Mouse (Mus musculus) left cerebral cortex, adult 2 months (tissue): Measurements from ENCODE around the gene Syt5. TPM values are rescaled to one million over a fixed set of nuclear protein-coding genes. Genes with fewer than 3 reads are reported as not detected.

ENCODE experiments used
- DNase-seq, 2 experiments: peaks; one replicate each; pipeline ENCODE4 v3.0.0; 2021 to 2022; ENCODE audit warnings: low spot score in 2 of 2, mixed read lengths in 1 of 2; ENCODE audit errors: extremely low spot score in 1 of 2
- H3K27ac ChIP-seq: fragments of 200-600 bp; 2 replicates; pipeline ENCODE4 v1.8.1; 2022
- H3K4me3 ChIP-seq: fragments of 200-600 bp; 2 replicates; pipeline ENCODE4 v1.8.1; 2022
- CTCF ChIP-seq: fragments of 200-600 bp; IDR thresholded peaks from 2 replicates; pipeline ENCODE4 v1.8.1; 2022; ENCODE audit warnings: antibody characterized with exemption, mild to moderate bottlenecking, moderate library complexity
- intact Hi-C: fragments of 180-260 bp; cut with DNase I; formaldehyde crosslinking; loops from one replicate; pipeline ENCODE4 v1.15.1; 2025
- microRNA-seq, 2 experiments: library from miRNA; unstranded; fragments of <30 nt; microRNA quantifications; one replicate each; pipeline ENCODE4 v1.2.0; 2021
- total RNA-seq, 2 experiments: library from RNA; stranded (reverse); gene quantifications; 2 replicates each; pipeline ENCODE4 v1.2.3; 2021

The Syt5 gene
- total RNA-seq, 2 experiments from 2014 or later: 270 to 272 TPM

GRCm38 (mm10) chr7:4493991-4494390 lies 53.4 kb downstream of the Syt5 start:
- no peak overlapping the region for H3K4me3 ChIP-seq
- TF ChIP-seq CTCF: no peak
- no peak for DNase-seq
- intact Hi-C loops: no loop called here
- H3K27ac ChIP-seq: no peak overlapping the region

DNA sequence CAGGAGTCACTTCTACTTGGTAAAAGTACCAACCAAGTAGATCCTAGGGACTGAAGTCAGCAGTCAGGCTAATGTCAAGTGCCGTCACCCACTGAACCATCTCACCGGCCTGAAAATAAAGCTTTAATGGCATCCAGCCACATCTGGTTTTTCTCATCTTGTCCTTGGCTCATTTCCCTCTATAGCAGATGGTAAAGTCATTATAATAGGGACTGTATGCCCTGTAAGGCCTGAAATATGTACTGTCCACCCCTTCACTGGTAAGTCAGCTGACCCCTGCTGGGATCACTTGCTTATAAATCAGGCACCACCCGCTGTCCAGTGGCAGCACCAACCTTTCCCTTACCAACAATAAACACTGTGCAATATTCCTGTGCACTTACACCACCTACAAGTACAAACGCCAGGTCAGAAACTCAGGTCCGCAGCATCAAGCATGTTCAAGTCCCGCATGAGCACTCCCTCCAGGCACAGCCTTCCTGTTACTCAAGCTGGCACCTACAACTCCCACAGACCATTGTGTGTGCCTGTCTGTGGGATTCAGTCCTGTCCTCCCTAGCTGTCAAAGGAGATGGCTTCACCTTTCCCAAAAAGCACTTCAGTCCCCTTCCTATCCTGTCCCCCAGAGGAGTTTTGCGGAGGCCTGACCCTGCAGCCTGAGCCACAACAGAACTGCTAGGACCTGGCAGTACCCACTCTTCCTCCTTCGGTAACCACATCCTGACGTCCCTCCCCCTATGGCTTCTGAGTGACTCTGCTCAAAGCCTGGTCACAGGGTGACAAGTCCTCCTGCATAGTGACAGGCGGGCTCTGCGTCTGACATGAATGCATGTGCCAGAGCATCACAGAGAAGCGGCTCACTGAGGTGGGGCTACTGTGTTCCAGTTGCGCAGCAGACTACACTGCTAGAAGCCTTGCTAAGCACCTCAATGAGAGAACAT lies 54.8 kb downstream of the Syt5 start:
- intact Hi-C loops: no loop called here
- no peak overlapping the region for H3K27ac ChIP-seq
- no peak for TF ChIP-seq CTCF

GRCm38 (mm10) chr7:4491308-4491707 lies 56.0 kb downstream of the Syt5 start:
- no peak overlapping the region for H3K27ac ChIP-seq
- H3K4me3 ChIP-seq: no peak overlapping the region
- TF ChIP-seq CTCF: no peak
- intact Hi-C loops: no loop called here
- no peak for DNase-seq

More for the DNA sequence above, 54.8 kb downstream of the Syt5 start:
- no peak for DNase-seq
- H3K4me3 ChIP-seq: no peak overlapping the region

Small RNAs within 50 kb of the gene (microRNA-seq; reads per million reads assigned to microRNA genes)
- gene Gm23577: 0 reads per million in 2 experiments

Other genes starting within 250 kb of the Syt5 start
- not detected for gene Ncr1, start 209.8 kb downstream of the Syt5 start, total RNA-seq
- gene Gp6, start 149.8 kb downstream of the Syt5 start, total RNA-seq: under 1 TPM in 1 of 2 experiments, not detected in 1; 0.05 TPM
- 10 to 100 TPM; 25.1 to 29.3 TPM for gene Rdh13, start 101.9 kb downstream of the Syt5 start, total RNA-seq
- gene Eps8l1, start 86.9 kb downstream of the Syt5 start, total RNA-seq: 1 to 10 TPM; 5.3 to 5.4 TPM
- 100 to 1,000 TPM; 173 to 177 TPM for gene Ppp1r12c, start 45.9 kb downstream of the Syt5 start, total RNA-seq
- gene Tnnt1, start 31.2 kb downstream of the Syt5 start, total RNA-seq: 1 to 10 TPM; 7.4 to 9.2 TPM
- under 1 TPM; 0.84 to 0.96 TPM for gene Tnni3, start 23.3 kb downstream of the Syt5 start, total RNA-seq
- under 1 TPM; 0.20 to 0.49 TPM for gene Dnaaf3, start 15.1 kb downstream of the Syt5 start, total RNA-seq
- gene Ptprh, start 56.5 kb upstream of the Syt5 start, total RNA-seq: under 1 TPM; 0.35 to 0.43 TPM
- gene Tmem86b, start 83.9 kb upstream of the Syt5 start, total RNA-seq: 10 to 100 TPM; 15.4 to 20.8 TPM
- 100 to 1,000 TPM; 144 to 151 TPM for gene Ppp6r1, start 111.5 kb upstream of the Syt5 start, total RNA-seq
- gene Hspbp1, start 137.5 kb upstream of the Syt5 start, total RNA-seq: 100 to 1,000 TPM in 1 of 2 experiments, 10 to 100 TPM in 1; 99.9 to 102 TPM
- 100 to 1,000 TPM; 425 to 440 TPM for gene Brsk1, start 143.1 kb upstream of the Syt5 start, total RNA-seq
- gene Tmem150b, start 177.7 kb upstream of the Syt5 start, total RNA-seq: not detected
- 10 to 100 TPM; 23.8 to 31.1 TPM for gene Kmt5c, start 192.6 kb upstream of the Syt5 start, total RNA-seq
- gene Cox6b2, start 205.6 kb upstream of the Syt5 start, total RNA-seq: 1 to 10 TPM; 3.8 to 4.8 TPM
- not detected for gene Fam71e2, start 223.8 kb upstream of the Syt5 start, total RNA-seq
- under 1 TPM; 0.36 to 0.58 TPM for gene Il11, start 235.3 kb upstream of the Syt5 start, total RNA-seq
- not detected for gene Tmem190, start 235.4 kb upstream of the Syt5 start, total RNA-seq
- 1 to 10 TPM; 2.5 to 4.0 TPM for gene Tmem238, start 242.1 kb upstream of the Syt5 start, total RNA-seq
- gene Rpl28, start 245.3 kb upstream of the Syt5 start, total RNA-seq: 100 to 1,000 TPM; 421 to 437 TPM